Mouse (Mus musculus) intestine, embryonic 14.5 days (tissue): ENCODE measurements around the gene Rccd1. TPM values are rescaled to one million over a fixed set of nuclear protein-coding genes. Genes with fewer than 3 reads are reported as not detected.

Source experiments
- ATAC-seq: fragments of 200-750 bp; cut with Nextera tagmentation; replicated peaks from 2 replicates; pipeline ENCODE4 v1.8.0; 2017; ENCODE audit warnings: low read depth, moderate number of reproducible peaks, moderate TSS enrichment, moderate library complexity; ENCODE audit not compliant: low FRiP score, low TSS enrichment
- DNase-seq: peaks from one replicate; pipeline ENCODE4 v3.0.0-alpha.2; 2018; ENCODE audit warnings: low spot score
- H3K27ac ChIP-seq: fragments of 300-500 bp; sonication (generic); 2 replicates; pipeline ENCODE4 v1.5.1; 2014; ENCODE audit warnings: low read depth, mild to moderate bottlenecking, control low read depth
- H3K27me3 ChIP-seq: fragments of 300-500 bp; sonication (generic); replicated peaks from 2 replicates; pipeline ENCODE4 v1.6.1; 2014; ENCODE audit warnings: low read length, control low read depth; ENCODE audit not compliant: control insufficient read depth, insufficient read depth
- H3K36me3 ChIP-seq: fragments of 300-500 bp; sonication (generic); 2 replicates; pipeline ENCODE4 v1.6.1; 2014; ENCODE audit warnings: low read length, control low read depth; ENCODE audit not compliant: control insufficient read depth, insufficient read depth
- H3K4me1 ChIP-seq: fragments of 300-500 bp; sonication (generic); replicated peaks from 2 replicates; pipeline ENCODE4 v1.6.1; 2014; ENCODE audit warnings: low read length, control low read depth, mixed read lengths; ENCODE audit not compliant: control insufficient read depth, insufficient read depth
- H3K4me2 ChIP-seq: fragments of 300-500 bp; sonication (generic); 2 replicates; pipeline ENCODE4 v1.6.1; 2014; ENCODE audit warnings: low read length
- H3K4me3 ChIP-seq: fragments of 300-500 bp; sonication (generic); 2 replicates; pipeline ENCODE4 v1.5.1; 2014; ENCODE audit warnings: low read depth, low read length, control low read depth, mixed read lengths
- H3K9ac ChIP-seq: fragments of 300-500 bp; sonication (generic); 2 replicates; pipeline ENCODE4 v1.6.1; 2014; ENCODE audit warnings: mild to moderate bottlenecking, low read length
- H3K9me3 ChIP-seq: fragments of 300-500 bp; sonication (generic); 2 replicates; pipeline ENCODE4 v1.6.1; 2016; ENCODE audit warnings: low read length, control low read depth; ENCODE audit not compliant: control insufficient read depth
- WGBS: fragments of 180-500 bp; shearing (Covaris S2); extraction: QIAGEN DNeasy Blood & Tissue Kit; methylation state at CpG from one replicate; pipeline ENCODE4 v1.1.7; 2014; 5-methylcytosine and 5-hydroxymethylcytosine counted together
- polyA plus RNA-seq: library from polyadenylated mRNA; unstranded; fragments of >200 nt; fragmentation: Nextera tagmentation; extraction: Ambion mirVana; gene quantifications from 2 replicates; pipeline ENCODE4 v1.2.1, GENCODE M21; 2014

Rccd1 gene
- polyA plus RNA-seq, 1 experiment from 2014 or later: 13.5 TPM

GRCm38 (mm10) chr7:80269751-80270255 lies 54.5 kb downstream of the Rccd1 start:
- 1% methylated on average over 23 of the region's 23 CpGs for WGBS
- Histone ChIP-seq H3K4me2 (peak overlapping the region; percentile 93), H3K4me3 (peak overlapping the region; percentile 87), H3K4me1 (peaks cover 4% of the 10 kb centered on the region), H3K9ac (peak overlapping the region; percentile 78), H3K9me3 (peaks cover 8% of the 10 kb centered on the region), H3K27me3 (no peaks in the 10 kb centered on the region), H3K27ac (no peak overlapping the region), H3K36me3 (peaks cover 49% of the 10 kb centered on the region)
- DNase-seq (no peak), ATAC-seq (peak; percentile 45; the same call in 1 of the 2 replicates)

- 3% methylated on average over 21 of the region's 21 CpGs for WGBS
- peaks cover 49% of the 10 kb centered on the region for H3K36me3 ChIP-seq
- no peaks in the 10 kb centered on the region for H3K27me3 ChIP-seq
- DNase-seq (peak; percentile 97), ATAC-seq (peak; percentile 85)
- peaks cover 4% of the 10 kb centered on the region for H3K4me1 ChIP-seq
- peak within 1 kb of the TSS; percentile 93 for H3K4me2 ChIP-seq
- H3K27ac ChIP-seq: no peak within 1 kb of the TSS
- peak within 1 kb of the TSS; percentile 87 for H3K4me3 ChIP-seq
- H3K9me3 ChIP-seq: peaks cover under 1% of the 10 kb centered on the region; the same call in 1 of the 2 replicates
- peak within 1 kb of the TSS; percentile 78 for H3K9ac ChIP-seq
Observed at GRCm38 (mm10) chr7:80268897-80269750, 55.1 kb downstream of the Rccd1 start, which contains the start of gene Vps33b. Vps33b (plus strand) TSS chr7:80269649.

- no peak overlapping the region for H3K9ac ChIP-seq
- WGBS: 68% methylated on average over 1 of the region's 1 CpGs
- ATAC-seq: no peak
- H3K27ac ChIP-seq: no peak overlapping the region
- no peak for DNase-seq
- H3K4me2 ChIP-seq: no peak overlapping the region
- H3K4me3 ChIP-seq: no peak overlapping the region
- no peaks in the 10 kb centered on the region for H3K27me3 ChIP-seq
- H3K9me3 ChIP-seq: no peaks in the 10 kb centered on the region
- peaks cover 4% of the 10 kb centered on the region for H3K4me1 ChIP-seq
- peaks cover 40% of the 10 kb centered on the region for H3K36me3 ChIP-seq
Observed at GRCm38 (mm10) chr7:80267764-80268163, 56.5 kb downstream of the Rccd1 start.

GRCm38 (mm10) chr7:80264606-80265005 lies 59.6 kb downstream of the Rccd1 start:
- H3K4me2 ChIP-seq: no peak overlapping the region
- no peak for DNase-seq
- no peaks in the 10 kb centered on the region for H3K27me3 ChIP-seq
- ATAC-seq: no peak
- no peak overlapping the region for H3K27ac ChIP-seq
- no peaks in the 10 kb centered on the region for H3K9me3 ChIP-seq
- H3K4me3 ChIP-seq: no peak overlapping the region
- H3K36me3 ChIP-seq: peaks cover 38% of the 10 kb centered on the region
- WGBS: 94% methylated on average over 12 of the region's 12 CpGs
- no peak overlapping the region for H3K9ac ChIP-seq
- H3K4me1 ChIP-seq: peaks cover 8% of the 10 kb centered on the region; the same call in 1 of the 2 replicates

GRCm38 (mm10) chr7:80261372-80261990 lies 62.8 kb downstream of the Rccd1 start:
- Histone ChIP-seq H3K4me2 (peak overlapping the region; percentile 98), H3K36me3 (peaks cover 27% of the 10 kb centered on the region), H3K4me3 (peak overlapping the region; percentile 97), H3K27me3 (no peaks in the 10 kb centered on the region; the same call in 1 of the 2 replicates), H3K9me3 (no peaks in the 10 kb centered on the region), H3K27ac (peak overlapping the region; percentile 79), H3K4me1 (peaks cover 8% of the 10 kb centered on the region; the same call in 1 of the 2 replicates), H3K9ac (peak overlapping the region; percentile 87)
- ATAC-seq (peak; percentile 74), DNase-seq (no peak)
- WGBS: under 1% methylated on average over 32 of the region's 32 CpGs

- WGBS: 27% methylated on average over 40 of the region's 40 CpGs
- H3K4me1 ChIP-seq: peaks cover 8% of the 10 kb centered on the region; the same call in 1 of the 2 replicates
Observed at GRCm38 (mm10) chr7:80260625-80261371, 63.5 kb downstream of the Rccd1 start, which contains the start of gene Ngrn. Ngrn (plus strand) TSS chr7:80261215.

GRCm38 (mm10) chr7:80257706-80258105 lies 66.5 kb downstream of the Rccd1 start:
- H3K27me3 ChIP-seq: no peaks in the 10 kb centered on the region; the same call in 1 of the 2 replicates
- H3K4me2 ChIP-seq: no peak overlapping the region
- no peaks in the 10 kb centered on the region for H3K36me3 ChIP-seq
- no peak overlapping the region for H3K9ac ChIP-seq
- no peak overlapping the region for H3K4me3 ChIP-seq
- H3K27ac ChIP-seq: no peak overlapping the region
- H3K4me1 ChIP-seq: peaks cover 8% of the 10 kb centered on the region; the same call in 1 of the 2 replicates
- no peak for ATAC-seq
- DNase-seq: no peak
- H3K9me3 ChIP-seq: no peaks in the 10 kb centered on the region
- WGBS: 72% methylated on average over 2 of the region's 2 CpGs

More at GRCm38 (mm10) chr7:80260625-80261371, 63.5 kb downstream of the Rccd1 start, which contains the start of gene Ngrn:
- Histone ChIP-seq H3K36me3 (peaks cover 20% of the 10 kb centered on the region), H3K27ac (peak within 1 kb of the TSS; percentile 79), H3K27me3 (no peaks in the 10 kb centered on the region; the same call in 1 of the 2 replicates), H3K9me3 (no peaks in the 10 kb centered on the region), H3K9ac (peak within 1 kb of the TSS; percentile 87), H3K4me2 (peak within 1 kb of the TSS; percentile 98), H3K4me3 (peak within 1 kb of the TSS; percentile 97)
- ATAC-seq: peak; percentile 86
- peak; percentile 91 for DNase-seq

GRCm38 (mm10) chr7:80255981-80256380 lies 68.3 kb downstream of the Rccd1 start:
- H3K4me1 ChIP-seq: no peaks in the 10 kb centered on the region
- no peak overlapping the region for H3K4me3 ChIP-seq
- H3K9me3 ChIP-seq: no peaks in the 10 kb centered on the region
- H3K9ac ChIP-seq: no peak overlapping the region
- DNase-seq (no peak), ATAC-seq (no peak)
- 77% methylated on average over 2 of the region's 2 CpGs for WGBS
- H3K27ac ChIP-seq: no peak overlapping the region
- H3K27me3 ChIP-seq: no peaks in the 10 kb centered on the region; the same call in 1 of the 2 replicates
- H3K36me3 ChIP-seq: no peaks in the 10 kb centered on the region
- H3K4me2 ChIP-seq: no peak overlapping the region
